Mouse (Mus musculus) lung, embryonic 15.5 days (tissue): ENCODE data around the gene Dlg2. TPM values are rescaled to one million over a fixed set of nuclear protein-coding genes. Genes with fewer than 3 reads are reported as not detected.

Experiments
- ATAC-seq: fragments of 200-750 bp; cut with Nextera tagmentation; 2 replicates; pipeline ENCODE4 v1.8.0; 2017; ENCODE audit warnings: moderate number of reproducible peaks, borderline replicate concordance; ENCODE audit not compliant: low FRiP score, low TSS enrichment; ENCODE audit errors: extremely low read depth
- H3K27ac ChIP-seq: fragments of 300-500 bp; sonication (generic); 2 replicates; pipeline ENCODE4 v1.5.1; 2015; ENCODE audit warnings: moderate library complexity, mild to moderate bottlenecking, inconsistent platforms
- H3K27me3 ChIP-seq: fragments of 300-500 bp; sonication (generic); 2 replicates; pipeline ENCODE4 v1.6.1; 2015; ENCODE audit warnings: inconsistent platforms
- H3K36me3 ChIP-seq: fragments of 300-500 bp; sonication (generic); 2 replicates; pipeline ENCODE4 v1.6.1; 2015; ENCODE audit warnings: inconsistent platforms
- H3K4me1 ChIP-seq: fragments of 300-500 bp; sonication (generic); 2 replicates; pipeline ENCODE4 v1.6.1; 2015; ENCODE audit warnings: inconsistent platforms
- H3K4me2 ChIP-seq: fragments of 300-500 bp; sonication (generic); 2 replicates; pipeline ENCODE4 v1.6.1; 2015; ENCODE audit warnings: inconsistent platforms, mild to moderate bottlenecking, moderate library complexity
- H3K4me3 ChIP-seq: fragments of 300-500 bp; sonication (generic); 2 replicates; pipeline ENCODE4 v1.5.1; 2015; ENCODE audit warnings: mild to moderate bottlenecking, inconsistent platforms
- H3K9ac ChIP-seq: fragments of 300-500 bp; sonication (generic); 2 replicates; pipeline ENCODE4 v1.6.1; 2015; ENCODE audit warnings: inconsistent platforms
- H3K9me3 ChIP-seq: fragments of 300-500 bp; sonication (generic); 2 replicates; pipeline ENCODE4 v1.6.1; 2016; ENCODE audit warnings: inconsistent platforms
- WGBS: fragments of 180-500 bp; shearing (Covaris S2); methylation state at CpG from one replicate; pipeline ENCODE4 v1.1.7; 2015; 5-methylcytosine and 5-hydroxymethylcytosine counted together
- polyA plus RNA-seq: library from polyadenylated mRNA; unstranded; fragments of >200 nt; fragmentation: Nextera tagmentation; extraction: Ambion mirVana; gene quantifications from 2 replicates; pipeline ENCODE4 v1.2.1, GENCODE M21; 2015

The Dlg2 gene
- polyA plus RNA-seq: 1.2 and 2.3 TPM in 2 replicates

DNA sequence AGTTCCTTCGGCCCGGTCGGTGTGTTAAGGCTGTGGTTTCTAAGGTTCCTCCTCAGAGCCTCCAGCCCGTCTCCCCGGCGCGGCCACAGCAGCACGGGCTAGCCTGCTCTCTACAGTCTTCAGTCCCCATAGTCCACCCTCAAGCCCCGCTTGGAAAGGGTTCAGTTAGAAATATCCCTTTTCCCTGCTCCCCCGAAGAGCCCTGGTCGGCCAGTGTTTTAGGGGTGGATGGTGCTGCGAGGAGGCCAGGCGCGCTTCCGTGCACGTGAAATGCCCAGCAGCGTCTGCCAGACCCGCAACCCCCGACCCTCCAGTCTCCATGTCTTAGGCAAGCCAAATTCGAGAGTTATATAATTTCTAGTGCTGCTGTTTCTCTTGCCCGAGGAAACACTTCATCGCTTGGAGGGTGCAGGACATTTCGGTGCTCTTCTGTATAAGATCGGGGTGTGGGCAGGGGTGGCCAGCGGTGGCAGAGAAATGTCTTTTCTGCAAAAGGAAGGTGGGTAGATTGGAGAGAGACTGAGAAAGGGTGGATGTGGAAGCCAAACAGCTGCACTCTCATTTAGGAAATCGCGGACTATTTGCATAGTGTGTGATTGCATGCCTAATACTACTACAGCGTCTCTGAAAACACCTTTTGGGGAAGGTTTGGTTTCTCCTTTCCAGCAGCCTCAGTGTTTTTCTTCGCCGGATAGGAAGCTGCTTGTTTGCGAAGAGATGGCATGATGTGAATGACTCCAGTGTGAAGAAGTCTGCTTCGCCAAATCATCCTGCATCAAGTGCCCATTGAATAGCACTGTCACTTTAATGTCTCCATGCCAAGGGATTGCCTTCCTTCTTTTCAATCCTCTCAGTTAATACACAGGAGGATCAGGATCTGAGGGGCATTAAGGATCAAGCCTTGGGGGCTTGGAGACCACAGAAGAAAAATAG, at the start of gene Dlg2:
Gene Dlg2 (plus strand): TSS at position 360 of the 933 bp plus-strand sequence.
- Histone ChIP-seq H3K36me3 (no peaks in the 10 kb centered on the region; the same call in none of the 2 replicates), H3K4me2 (peak within 1 kb of the TSS; percentile 94), H3K4me1 (peaks cover 12% of the 10 kb centered on the region), H3K27me3 (peaks cover 10% of the 10 kb centered on the region), H3K27ac (no peak within 1 kb of the TSS), H3K9me3 (no peaks in the 10 kb centered on the region), H3K4me3 (peak within 1 kb of the TSS; percentile 63), H3K9ac (peak within 1 kb of the TSS; percentile 58)
- WGBS: under 1% methylated on average over 32 of the region's 32 CpGs
- no peak; the same call in 1 of the 2 replicates for ATAC-seq

- H3K4me3 ChIP-seq: peak overlapping the region; percentile 43
- H3K36me3 ChIP-seq: no peaks in the 10 kb centered on the region
- peaks cover 8% of the 10 kb centered on the region for H3K4me1 ChIP-seq
- H3K4me2 ChIP-seq: peak overlapping the region; percentile 79
- no peak for ATAC-seq
- 57% methylated on average over 9 of the region's 9 CpGs for WGBS
- H3K9me3 ChIP-seq: no peaks in the 10 kb centered on the region
- H3K27ac ChIP-seq: no peak overlapping the region
- H3K27me3 ChIP-seq: no peaks in the 10 kb centered on the region
- H3K9ac ChIP-seq: peak overlapping the region; percentile 39; the same call in 1 of the 2 replicates
Observed at GRCm38 (mm10) chr7:90427006-90427405, 49.5 kb upstream of the Dlg2 start.

DNA sequence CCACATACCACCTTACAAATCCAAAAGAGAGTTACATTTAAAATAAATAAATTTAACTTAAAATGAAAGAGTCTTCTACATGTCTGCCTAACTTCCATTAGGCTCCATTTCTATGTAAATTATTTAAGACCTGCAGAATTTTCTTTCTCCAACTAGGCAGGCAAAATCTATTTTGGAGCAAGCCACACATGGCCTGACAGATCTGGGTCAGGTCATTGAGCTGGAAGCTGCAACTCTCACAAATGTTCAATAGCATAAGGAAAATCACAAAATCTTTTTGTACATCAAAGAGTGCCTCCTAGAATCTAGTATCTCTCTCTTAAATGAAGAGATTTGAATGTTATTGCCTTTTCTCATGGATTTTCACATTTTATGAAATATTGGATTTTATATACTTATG, 44.3 kb upstream of the Dlg2 start:
- Histone ChIP-seq H3K4me2 (no peak overlapping the region), H3K9ac (no peak overlapping the region), H3K36me3 (no peaks in the 10 kb centered on the region), H3K4me1 (no peaks in the 10 kb centered on the region), H3K9me3 (no peaks in the 10 kb centered on the region), H3K27me3 (no peaks in the 10 kb centered on the region), H3K27ac (no peak overlapping the region), H3K4me3 (no peak overlapping the region)
- ATAC-seq: no peak

GRCm38 (mm10) chr7:90440044-90440443, 36.4 kb upstream of the Dlg2 start:
- 69% methylated on average over 4 of the region's 4 CpGs for WGBS
- no peak overlapping the region for H3K9ac ChIP-seq
- no peak overlapping the region for H3K4me3 ChIP-seq
- no peaks in the 10 kb centered on the region for H3K4me1 ChIP-seq
- no peak overlapping the region for H3K4me2 ChIP-seq
- no peaks in the 10 kb centered on the region for H3K27me3 ChIP-seq
- H3K36me3 ChIP-seq: no peaks in the 10 kb centered on the region
- no peak for ATAC-seq
- H3K9me3 ChIP-seq: no peaks in the 10 kb centered on the region
- no peak overlapping the region for H3K27ac ChIP-seq

- 10% methylated on average over 4 of the region's 4 CpGs for WGBS
- peak overlapping the region; percentile 66 for H3K4me2 ChIP-seq
- H3K4me3 ChIP-seq: peak overlapping the region; percentile 98
- no peak for ATAC-seq
- no peaks in the 10 kb centered on the region for H3K27me3 ChIP-seq
- peak overlapping the region; percentile 98 for H3K27ac ChIP-seq
- H3K4me1 ChIP-seq: peaks cover 5% of the 10 kb centered on the region; the same call in 1 of the 2 replicates
- H3K36me3 ChIP-seq: 0 out of 2 replicates have a peak, but pooled peaks cover 2% of the 10 kb centered on the region
- H3K9me3 ChIP-seq: no peaks in the 10 kb centered on the region
- H3K9ac ChIP-seq: peak overlapping the region; percentile 98
Observed at GRCm38 (mm10) chr7:90442070-90442469, 34.4 kb upstream of the Dlg2 start.

DNA sequence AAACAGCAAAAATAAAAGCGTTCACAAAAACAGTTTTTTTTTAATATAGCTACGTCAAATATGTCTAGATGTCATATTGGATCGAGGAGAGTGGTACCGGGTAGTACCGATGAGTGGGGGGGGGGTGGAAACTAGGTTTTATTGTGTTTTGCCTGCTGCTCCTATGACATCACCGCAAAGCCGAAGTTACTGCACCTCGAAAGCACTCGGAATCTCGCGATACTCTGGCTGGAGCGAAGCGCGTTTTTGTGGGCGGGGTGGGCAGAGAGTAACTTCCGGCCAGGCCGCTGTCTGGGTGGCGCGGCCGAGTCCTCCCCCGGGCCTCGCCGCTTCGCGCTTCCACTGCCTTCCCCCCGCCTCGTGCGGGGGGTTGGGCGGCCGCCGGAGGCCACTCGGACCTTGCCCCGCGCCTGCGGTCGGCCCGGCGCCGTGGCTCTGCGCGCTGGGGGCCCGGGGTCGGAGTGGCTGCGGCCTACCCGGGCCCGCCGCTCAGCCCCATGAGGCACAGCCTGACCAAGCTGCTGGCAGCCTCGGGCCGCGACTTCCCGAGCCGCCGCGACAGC, 33.9 kb upstream of the Dlg2 start, which contains the start of gene Crebzf:
Gene Crebzf (plus strand): TSS at position 212 of the 563 bp plus-strand sequence.
- no peaks in the 10 kb centered on the region for H3K27me3 ChIP-seq
- H3K4me2 ChIP-seq: peak within 1 kb of the TSS; percentile 73
- peak within 1 kb of the TSS; percentile 98 for H3K27ac ChIP-seq
- H3K36me3 ChIP-seq: peaks cover 4% of the 10 kb centered on the region; the same call in 1 of the 2 replicates
- ATAC-seq: peak; percentile 94
- H3K4me3 ChIP-seq: peak within 1 kb of the TSS; percentile 98
- under 1% methylated on average over 45 of the region's 54 CpGs for WGBS
- no peaks in the 10 kb centered on the region for H3K9me3 ChIP-seq
- peaks cover 5% of the 10 kb centered on the region; the same call in 1 of the 2 replicates for H3K4me1 ChIP-seq
- peak within 1 kb of the TSS; percentile 98 for H3K9ac ChIP-seq

DNA sequence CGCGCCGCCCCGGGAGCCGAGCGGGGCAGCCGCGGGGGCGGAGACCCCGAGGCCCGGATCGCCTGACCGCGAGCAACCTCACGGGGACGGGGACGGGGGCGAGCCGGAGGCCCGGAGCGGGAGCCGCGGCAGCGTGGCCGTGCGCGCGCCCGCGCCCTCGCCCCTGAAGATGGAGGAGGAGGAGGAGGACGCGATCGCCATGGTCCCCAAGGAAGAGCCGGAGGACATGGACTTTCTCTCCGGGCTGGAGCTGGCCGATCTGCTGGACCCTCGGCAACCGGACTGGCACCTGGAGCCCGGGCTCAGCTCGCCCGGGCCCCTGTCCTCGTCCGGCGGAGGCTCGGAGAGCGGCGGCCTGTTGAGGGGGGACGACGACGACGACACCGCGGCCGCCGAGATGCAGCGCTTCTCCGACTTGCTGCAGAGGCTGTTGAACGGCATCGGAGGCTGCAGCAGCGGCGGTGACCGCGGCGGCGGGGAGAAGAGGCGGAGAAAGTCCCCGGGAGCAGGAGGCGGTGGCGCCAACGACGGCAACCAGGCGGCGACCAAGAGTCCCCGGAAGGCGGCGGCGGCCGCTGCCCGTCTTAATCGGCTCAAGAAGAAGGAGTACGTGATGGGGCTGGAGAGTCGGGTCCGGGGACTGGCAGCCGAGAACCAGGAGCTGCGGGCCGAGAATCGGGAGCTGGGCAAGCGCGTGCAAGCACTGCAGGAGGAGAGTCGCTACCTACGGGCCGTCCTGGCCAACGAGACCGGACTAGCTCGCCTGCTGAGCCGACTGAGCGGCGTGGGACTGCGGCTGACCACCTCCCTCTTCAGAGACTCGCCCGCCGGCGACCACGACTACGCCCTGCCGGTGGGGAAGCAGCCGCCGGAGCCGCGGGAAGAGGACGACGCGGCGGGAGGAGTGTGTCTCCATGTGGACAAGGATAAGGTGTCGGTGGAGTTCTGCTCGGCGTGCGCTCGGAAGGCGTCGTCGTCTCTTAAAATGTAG, 33.1 kb upstream of the Dlg2 start:
- Histone ChIP-seq H3K4me2 (peak overlapping the region; percentile 73), H3K9ac (peak overlapping the region; percentile 98), H3K27me3 (no peaks in the 10 kb centered on the region), H3K36me3 (peaks cover 5% of the 10 kb centered on the region; the same call in 1 of the 2 replicates), H3K4me1 (peaks cover 5% of the 10 kb centered on the region; the same call in 1 of the 2 replicates), H3K9me3 (no peaks in the 10 kb centered on the region), H3K27ac (peak overlapping the region; percentile 98), H3K4me3 (peak overlapping the region; percentile 98)
- WGBS: under 1% methylated on average over 122 of the region's 123 CpGs
- ATAC-seq: peak; percentile 73

- Histone ChIP-seq H3K4me3 (peak overlapping the region; percentile 98), H3K36me3 (peaks cover 8% of the 10 kb centered on the region; the same call in 1 of the 2 replicates), H3K9me3 (no peaks in the 10 kb centered on the region), H3K27ac (no peak overlapping the region), H3K9ac (peak overlapping the region; percentile 98), H3K4me1 (peaks cover 5% of the 10 kb centered on the region; the same call in 1 of the 2 replicates), H3K4me2 (peak overlapping the region; percentile 73), H3K27me3 (no peaks in the 10 kb centered on the region)
- 0% methylated on average over 6 of the region's 6 CpGs for WGBS
- ATAC-seq: no peak
Observed at GRCm38 (mm10) chr7:90444206-90444605, 32.3 kb upstream of the Dlg2 start.

GRCm38 (mm10) chr7:90456149-90456844, 20.2 kb upstream of the Dlg2 start:
- H3K4me2 ChIP-seq: peak overlapping the region; percentile 59
- peaks cover 9% of the 10 kb centered on the region; the same call in 1 of the 2 replicates for H3K4me1 ChIP-seq
- no peaks in the 10 kb centered on the region for H3K27me3 ChIP-seq
- peaks cover 21% of the 10 kb centered on the region for H3K36me3 ChIP-seq
- peak overlapping the region; percentile 74 for H3K4me3 ChIP-seq
- 21% methylated on average over 7 of the region's 7 CpGs for WGBS
- no peak for ATAC-seq
- peak overlapping the region; percentile 79; the same call in 1 of the 2 replicates for H3K27ac ChIP-seq
- peak overlapping the region; percentile 48 for H3K9ac ChIP-seq
- no peaks in the 10 kb centered on the region for H3K9me3 ChIP-seq

DNA sequence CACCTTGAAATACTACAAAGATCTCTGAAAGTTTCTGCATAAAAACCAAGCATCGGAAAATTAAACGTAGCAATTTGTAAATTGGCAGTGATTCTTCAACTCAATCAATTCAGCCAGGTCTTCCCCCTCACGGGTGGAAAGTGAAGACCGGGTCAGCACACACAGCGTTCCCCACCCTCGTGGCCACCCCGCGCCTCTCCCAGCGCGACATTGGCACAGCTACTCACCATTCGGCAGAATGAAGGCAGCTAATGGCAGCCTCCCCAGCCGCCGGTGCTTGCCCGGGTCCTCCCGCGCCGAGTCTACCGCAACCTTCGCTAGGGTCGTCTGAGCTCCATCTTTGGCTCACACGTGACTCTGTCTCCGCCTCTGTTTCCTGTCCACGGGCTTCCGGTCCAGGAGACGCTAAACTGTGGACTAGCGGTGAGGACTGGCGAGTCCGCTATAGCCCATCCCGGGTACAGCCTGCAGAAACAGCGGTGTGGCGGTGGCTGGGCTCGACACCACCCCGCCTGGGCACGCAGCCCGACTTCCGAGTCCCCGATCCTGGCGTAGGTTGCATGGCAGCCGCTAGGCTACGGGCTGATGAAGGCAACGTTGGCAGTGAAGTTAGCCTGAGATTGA, 19.5 kb upstream of the Dlg2 start, which contains the start of gene Tmem126a:
Gene Tmem126a (minus strand): TSS at position 385 of the 624 bp plus-strand sequence.
- peak within 1 kb of the TSS; percentile 48 for H3K9ac ChIP-seq
- under 1% methylated on average over 41 of the region's 41 CpGs for WGBS
- H3K4me1 ChIP-seq: peaks cover 9% of the 10 kb centered on the region; the same call in 1 of the 2 replicates
- peak within 1 kb of the TSS; percentile 59 for H3K4me2 ChIP-seq
- H3K27ac ChIP-seq: peak within 1 kb of the TSS; percentile 79
- peak; percentile 97 for ATAC-seq
- H3K36me3 ChIP-seq: peaks cover 14% of the 10 kb centered on the region
- no peaks in the 10 kb centered on the region for H3K9me3 ChIP-seq
- peak within 1 kb of the TSS; percentile 74 for H3K4me3 ChIP-seq
- no peaks in the 10 kb centered on the region for H3K27me3 ChIP-seq
